Mouse (Mus musculus) layer of hippocampus, postnatal 36 days (tissue): ENCODE measurements around the gene Isyna1. TPM values are rescaled to one million over a fixed set of nuclear protein-coding genes. Genes with fewer than 3 reads are reported as not detected.
"Not testable (repeated sequence)": the region's sequence is repeated elsewhere in the genome, so short reads cannot be mapped to it uniquely, and the experiment has no call there.

Source experiments
- DNase-seq, 2 experiments: peaks; one replicate each; pipeline ENCODE4 v3.0.0; 2022
- total RNA-seq, 2 experiments: library from RNA; stranded (reverse); gene quantifications; 2 replicates each; pipeline ENCODE4 v1.2.3; 2021

The Isyna1 gene
- total RNA-seq, 2 experiments from 2014 or later: 42.9 to 54.3 TPM

DNA sequence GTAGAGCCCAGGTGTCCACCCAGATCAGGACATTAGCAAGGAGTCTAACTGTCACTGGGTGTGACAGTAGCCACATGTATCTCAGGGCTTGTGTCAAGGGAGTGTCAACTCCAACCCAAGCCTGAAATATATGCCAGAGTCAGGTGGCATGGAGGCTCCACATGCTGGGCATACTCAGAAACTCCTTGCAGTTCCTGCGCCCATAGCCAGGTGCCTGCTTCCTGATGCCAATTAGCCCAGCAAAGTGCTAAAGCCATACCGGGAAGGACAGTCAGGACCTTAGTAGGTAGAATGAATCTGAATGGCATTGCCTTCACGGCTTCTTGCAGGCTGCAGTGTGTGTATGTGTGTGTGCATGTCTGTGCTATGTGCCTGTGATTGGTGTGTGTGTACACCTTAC, 17.0 kb upstream of the Isyna1 start:
- no peak for DNase-seq

- peak; percentile 58 to 69 for DNase-seq
Measured at GRCm38 (mm10) chr8:70583476-70584387, 10.4 kb upstream of the Isyna1 start.

GRCm38 (mm10) chr8:70584606-70585257, 9.4 kb upstream of the Isyna1 start:
- no peak for DNase-seq

DNA sequence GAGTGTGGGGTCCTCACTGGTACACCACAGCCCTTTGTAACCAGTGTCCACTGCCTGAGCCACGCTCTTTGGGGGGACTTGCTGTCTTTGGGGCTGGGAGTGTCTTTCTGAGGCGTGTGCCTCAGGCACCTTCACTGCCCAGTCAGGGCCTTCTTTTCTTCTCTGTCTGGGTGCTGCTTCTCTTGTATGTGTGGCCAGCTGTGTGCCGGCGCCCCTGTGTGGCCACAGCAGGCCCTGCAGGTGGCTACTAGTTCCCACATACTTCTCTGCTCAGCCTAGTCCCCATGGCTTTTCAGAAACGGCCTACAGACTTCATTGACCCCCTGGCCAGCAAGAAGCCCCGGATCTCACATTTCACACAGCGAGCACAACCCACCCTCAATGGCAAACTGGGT, 8.9 kb upstream of the Isyna1 start:
- peak in 1 of 2 experiments; percentile 61 for DNase-seq

DNA sequence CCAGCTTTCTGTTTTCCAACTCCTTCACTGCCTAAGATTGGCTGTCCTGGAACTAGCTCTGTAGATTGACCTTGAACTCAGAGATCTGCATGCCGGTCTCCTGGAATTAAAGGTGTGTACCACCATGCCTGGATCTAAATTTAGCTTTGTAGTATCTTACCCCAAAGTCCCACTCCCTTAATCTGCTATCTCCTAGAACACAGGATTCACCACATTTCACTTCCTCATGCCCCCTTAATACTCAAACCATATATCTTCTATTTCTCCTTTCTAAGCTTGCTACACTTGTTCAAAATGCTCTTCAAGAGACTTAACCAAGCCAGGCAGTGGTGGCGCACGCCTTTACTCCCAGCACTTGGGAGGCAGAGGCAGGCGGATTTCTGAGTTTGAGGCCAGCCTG, 6.2 kb upstream of the Isyna1 start:
- DNase-seq: not testable (repeated sequence)

DNA sequence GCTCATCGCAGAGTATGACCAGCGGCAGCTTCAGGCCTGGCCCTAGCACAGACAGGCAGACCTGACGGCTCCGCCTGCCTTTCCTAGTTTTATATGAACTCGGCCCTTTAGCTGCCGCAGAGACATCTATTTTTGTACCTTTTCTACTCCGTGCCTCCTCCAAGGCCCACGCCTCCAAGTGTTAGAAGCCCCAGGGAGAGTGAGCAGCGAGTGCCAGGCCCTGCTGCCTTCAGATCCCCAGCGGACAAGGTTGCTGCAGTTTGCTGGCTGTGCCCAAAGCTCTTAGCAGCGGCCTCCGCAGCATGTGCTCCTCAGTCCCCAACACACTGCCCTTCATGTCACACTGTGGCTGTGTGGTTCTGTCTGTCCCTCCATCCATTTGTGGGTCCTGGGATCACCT, 2.6 kb upstream of the Isyna1 start:
- no peak for DNase-seq

- no peak for DNase-seq
Measured at GRCm38 (mm10) chr8:70593173-70593572, 1.0 kb upstream of the Isyna1 start.

GRCm38 (mm10) chr8:70594621-70595564, 720 bp downstream of the Isyna1 start:
- DNase-seq: no peak

DNA sequence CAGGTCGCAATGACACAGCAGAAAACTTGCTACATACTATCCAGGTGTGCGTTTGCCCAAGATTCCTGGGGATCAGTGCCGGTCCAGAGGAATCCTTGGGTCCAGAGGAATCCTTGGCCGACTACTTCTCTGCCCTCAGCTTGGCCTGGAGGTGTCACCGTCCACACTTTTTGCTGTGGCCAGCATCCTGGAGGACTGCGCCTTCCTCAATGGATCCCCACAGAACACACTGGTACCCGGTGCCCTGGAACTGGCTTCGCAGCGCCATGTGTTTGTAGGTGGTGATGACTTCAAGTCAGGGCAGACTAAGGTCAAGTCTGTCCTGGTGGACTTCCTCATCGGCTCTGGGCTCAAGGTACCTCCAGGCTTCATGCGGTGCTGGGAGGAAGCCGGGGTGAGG, 1.6 kb downstream of the Isyna1 start:
- no peak for DNase-seq

- DNase-seq: no peak
Measured at GRCm38 (mm10) chr8:70596216-70596615, 2.0 kb downstream of the Isyna1 start.

GRCm38 (mm10) chr8:70596775-70597416, 2.7 kb downstream of the Isyna1 start:
- no peak for DNase-seq

GRCm38 (mm10) chr8:70597417-70598272, 3.5 kb downstream of the Isyna1 start:
- no peak for DNase-seq

DNA sequence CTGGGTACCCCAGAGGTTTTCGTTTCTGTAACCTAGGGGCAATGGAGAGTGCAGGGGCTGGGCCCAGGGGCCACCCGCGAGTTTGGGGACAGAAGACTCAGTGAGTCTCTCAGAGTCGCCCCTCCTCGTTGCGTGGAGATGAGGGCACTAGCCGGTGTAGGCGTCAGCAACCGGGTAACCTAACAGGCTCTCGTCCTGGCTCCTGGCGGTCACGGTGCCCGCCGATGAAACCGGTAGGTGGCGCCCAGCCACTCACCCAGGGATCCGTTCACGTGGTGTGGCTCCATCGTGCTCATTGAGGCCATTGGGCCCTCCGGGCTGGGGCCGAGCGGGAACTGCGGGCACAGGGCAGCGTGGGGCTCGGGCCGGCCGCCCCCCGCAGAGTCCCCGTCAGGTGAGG, 4.1 kb downstream of the Isyna1 start:
- DNase-seq: peak; percentile 81 to 82

DNA sequence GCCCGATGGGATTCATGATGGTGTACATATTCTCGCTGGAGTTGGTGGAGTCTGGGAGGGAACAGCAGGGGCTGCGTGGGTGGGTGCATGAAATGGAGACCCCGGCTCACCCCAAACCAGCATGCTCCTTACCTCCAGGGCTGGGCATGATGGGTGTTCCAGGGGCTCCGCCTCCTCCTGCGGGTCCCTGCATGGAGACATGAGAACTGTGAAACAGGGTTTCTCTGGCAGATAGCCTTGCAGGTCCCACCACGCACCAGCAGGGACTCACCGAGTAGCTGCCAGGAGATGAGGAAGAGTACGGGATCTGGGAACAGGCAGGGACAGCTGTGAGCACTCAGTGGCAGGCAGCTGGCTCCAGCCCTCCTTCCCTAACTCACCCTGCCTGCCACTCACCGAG, 4.5 kb downstream of the Isyna1 start:
- DNase-seq: no peak

DNA sequence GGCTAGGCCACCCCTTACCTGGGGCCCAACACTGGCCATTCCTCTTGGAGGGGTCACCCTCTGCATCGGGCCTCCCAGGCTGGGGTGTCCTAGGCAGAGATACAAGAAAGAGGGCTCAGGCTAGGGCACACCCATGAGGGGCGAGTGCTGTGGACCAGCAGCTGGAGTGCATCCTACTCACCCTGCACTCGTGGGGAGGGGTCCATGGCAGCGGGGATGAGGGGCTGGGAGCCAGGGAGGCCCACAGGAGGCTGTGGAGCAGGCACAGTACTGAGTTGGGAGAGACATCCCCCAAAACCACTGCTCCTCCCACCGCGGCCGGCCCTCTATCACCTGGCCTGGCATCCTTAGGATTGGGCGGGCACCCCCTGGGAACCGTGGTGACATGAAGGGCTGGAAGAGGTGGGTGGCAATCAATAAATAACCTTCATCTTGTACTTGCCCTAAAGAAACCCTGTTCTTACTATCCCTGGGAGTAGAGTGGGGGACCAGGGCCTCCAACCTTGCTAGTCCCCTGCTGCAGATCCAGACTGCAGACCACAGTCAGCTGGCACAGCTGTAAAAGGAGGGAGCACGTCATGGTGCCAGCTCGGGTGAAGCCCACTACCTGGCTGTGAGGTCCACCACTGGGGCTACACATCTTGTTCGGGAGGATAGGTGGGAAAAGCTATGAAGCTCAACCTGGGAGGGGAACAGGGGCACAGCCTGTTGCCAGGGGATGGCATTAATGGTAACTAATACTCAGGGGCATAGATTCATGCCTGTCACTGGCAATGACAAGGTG, 5.5 kb downstream of the Isyna1 start:
- DNase-seq: no peak

GRCm38 (mm10) chr8:70600473-70601270, 6.5 kb downstream of the Isyna1 start:
- no peak for DNase-seq

DNA sequence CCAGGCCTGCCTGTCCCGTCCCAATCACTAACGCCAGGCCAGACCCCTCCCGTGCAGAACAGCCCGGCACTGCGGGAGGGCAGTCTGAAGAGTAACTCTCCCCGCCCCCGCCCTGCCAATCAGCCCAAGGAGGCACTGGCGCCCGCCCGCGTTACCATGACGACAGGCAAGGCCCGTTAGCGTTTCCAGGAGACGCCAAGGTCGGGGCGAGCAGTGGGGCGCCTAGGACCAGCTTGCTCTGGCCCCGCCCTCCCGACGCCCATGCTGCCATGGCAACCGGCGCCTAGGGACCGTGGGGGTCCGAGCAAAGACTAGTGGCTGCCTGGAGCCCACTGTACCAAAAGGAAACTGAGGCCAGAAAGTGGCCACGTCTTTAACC, 7.1 kb downstream of the Isyna1 start:
- DNase-seq: peak; percentile 79 to 83

DNA sequence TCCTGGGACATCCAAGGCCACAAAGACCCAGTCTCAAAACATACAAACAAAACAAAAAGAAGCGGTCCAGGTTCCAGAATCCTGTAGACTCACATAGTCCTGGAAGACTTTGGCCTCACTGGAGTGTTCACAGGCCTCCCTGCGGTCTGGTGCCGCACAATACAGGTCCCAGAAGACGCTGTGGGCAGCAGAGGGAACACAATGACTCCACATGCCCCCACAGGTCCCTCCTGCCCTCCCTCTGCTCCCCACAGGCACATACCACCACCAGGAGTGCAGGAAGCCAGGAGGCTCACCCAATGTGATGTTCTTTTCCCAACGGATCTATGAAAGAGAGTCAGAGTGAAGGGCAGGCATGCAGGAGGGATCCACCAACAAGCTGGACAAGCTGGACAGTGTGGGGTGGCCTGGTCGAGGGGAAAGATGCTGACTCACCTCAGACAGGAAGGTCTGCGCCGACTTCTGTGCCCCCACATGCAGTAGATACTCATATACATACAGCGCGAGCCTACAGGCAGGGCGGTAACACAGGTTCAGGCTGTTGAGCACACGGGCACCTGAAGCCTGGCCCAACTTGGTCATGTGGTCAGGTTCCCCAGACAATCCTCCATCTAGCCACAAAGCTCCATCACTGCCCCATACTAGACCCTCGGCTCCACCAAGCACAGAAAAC, 8.1 kb downstream of the Isyna1 start:
- no peak for DNase-seq

- DNase-seq: no peak
Measured at GRCm38 (mm10) chr8:70604558-70604957, 10.4 kb downstream of the Isyna1 start.
